Mouse (Mus musculus) cerebellum, adult 2 months (tissue): ENCODE data around the gene Exosc2. TPM values are rescaled to one million over a fixed set of nuclear protein-coding genes. Genes with fewer than 3 reads are reported as not detected.

Experiments
- DNase-seq, 2 experiments: peaks; one replicate each; pipeline ENCODE4 v3.0.0; 2021
- H3K27ac ChIP-seq: fragments of 200-500 bp; 2 replicates; pipeline ENCODE4 v1.5.1; 2012; ENCODE audit warnings: low read length, control low read depth, inconsistent platforms; ENCODE audit not compliant: insufficient read depth
- H3K27me3 ChIP-seq: fragments of 200-500 bp; 2 replicates; pipeline ENCODE4 v1.6.1; 2012; ENCODE audit warnings: inconsistent platforms, mild to moderate bottlenecking, low read length, moderate library complexity; ENCODE audit not compliant: control insufficient read depth, insufficient read depth
- H3K4me1 ChIP-seq: fragments of 200-500 bp; 2 replicates; pipeline ENCODE4 v1.6.1; 2011; ENCODE audit warnings: low read length; ENCODE audit not compliant: control insufficient read depth, insufficient read depth
- H3K4me3 ChIP-seq: fragments of 200-500 bp; replicated peaks from 2 replicates; pipeline ENCODE3; 2011; ENCODE audit warnings: mild to moderate bottlenecking, low read depth, low read length, control low read depth; ENCODE audit not compliant: insufficient read depth
- CTCF ChIP-seq: fragments of 200-500 bp; IDR thresholded peaks from 2 replicates; pipeline ENCODE4 v1.5.1; 2011; ENCODE audit warnings: low read depth, mild to moderate bottlenecking, control low read depth, low read length, moderate library complexity, borderline replicate concordance; ENCODE audit not compliant: insufficient read depth
- POLR2A ChIP-seq: fragments of 200-500 bp; IDR thresholded peaks from 2 replicates; pipeline ENCODE4 v1.6.1; 2011; ENCODE audit warnings: low read length, control low read depth, borderline replicate concordance; ENCODE audit not compliant: insufficient read depth
- WGBS: fragments of 180-500 bp; shearing (Covaris S2); methylation state at CpG from one replicate; pipeline ENCODE4 v1.1.7; 2018; 5-methylcytosine and 5-hydroxymethylcytosine counted together
- polyA plus RNA-seq: library from polyadenylated mRNA; depleted of rRNA; stranded (reverse); fragments of >200 nt; gene quantifications from 2 replicates; pipeline ENCODE4 v1.2.3, GENCODE M21; 2012

The Exosc2 gene
- polyA plus RNA-seq, 1 experiment = 26.8 TPM

- no peaks in the 10 kb centered on the region for H3K27me3 ChIP-seq
- H3K27ac ChIP-seq = no peak overlapping the region
- H3K4me3 ChIP-seq = no peak overlapping the region
- no peak for DNase-seq
- H3K4me1 ChIP-seq = peaks cover 3% of the 10 kb centered on the region
- no peak for TF ChIP-seq POLR2A
- TF ChIP-seq CTCF = no peak
Measured at GRCm38 (mm10) chr2:31703226-31703625, 32.7 kb downstream of the Exosc2 start.

- no peaks in the 10 kb centered on the region for H3K27me3 ChIP-seq
- TF ChIP-seq CTCF (no peak), POLR2A (no peak)
Measured at GRCm38 (mm10) chr2:31705914-31706313, 35.4 kb downstream of the Exosc2 start.

GRCm38 (mm10) chr2:31706531-31706930, 36.0 kb downstream of the Exosc2 start:
- DNase-seq = no peak
- WGBS = 81% methylated on average over 2 of the region's 2 CpGs
- Histone ChIP-seq H3K4me1 (peaks cover 3% of the 10 kb centered on the region), H3K27ac (no peak overlapping the region), H3K27me3 (no peaks in the 10 kb centered on the region), H3K4me3 (no peak overlapping the region)
- TF ChIP-seq POLR2A (no peak), CTCF (no peak)

More at GRCm38 (mm10) chr2:31705914-31706313, 35.4 kb downstream of the Exosc2 start:
- peaks cover 3% of the 10 kb centered on the region for H3K4me1 ChIP-seq
- H3K4me3 ChIP-seq = no peak overlapping the region
- no peak for DNase-seq
- H3K27ac ChIP-seq = no peak overlapping the region

- 40% methylated on average over 2 of the region's 2 CpGs for WGBS
- Histone ChIP-seq H3K27me3 (no peaks in the 10 kb centered on the region), H3K4me3 (no peak overlapping the region), H3K4me1 (no peaks in the 10 kb centered on the region; the same call in 1 of the 2 replicates), H3K27ac (no peak overlapping the region)
- TF ChIP-seq CTCF (no peak), POLR2A (no peak)
- DNase-seq = no peak
Measured at GRCm38 (mm10) chr2:31712716-31713115, 42.2 kb downstream of the Exosc2 start.

- H3K27ac ChIP-seq = no peak overlapping the region
Measured at GRCm38 (mm10) chr2:31713813-31714212, 43.3 kb downstream of the Exosc2 start.

GRCm38 (mm10) chr2:31714780-31715179, 44.3 kb downstream of the Exosc2 start:
- no peak overlapping the region for H3K4me3 ChIP-seq
- over 99% methylated on average over 4 of the region's 4 CpGs for WGBS
- no peak overlapping the region for H3K27ac ChIP-seq
- DNase-seq = no peak
- no peaks in the 10 kb centered on the region for H3K27me3 ChIP-seq
- TF ChIP-seq POLR2A (no peak), CTCF (no peak)
- no peaks in the 10 kb centered on the region for H3K4me1 ChIP-seq

More at GRCm38 (mm10) chr2:31713813-31714212, 43.3 kb downstream of the Exosc2 start:
- 66% methylated on average over 3 of the region's 3 CpGs for WGBS
- TF ChIP-seq POLR2A (no peak), CTCF (no peak)
- DNase-seq = no peak
- H3K4me3 ChIP-seq = no peak overlapping the region
- no peaks in the 10 kb centered on the region for H3K27me3 ChIP-seq
- no peaks in the 10 kb centered on the region; the same call in 1 of the 2 replicates for H3K4me1 ChIP-seq

GRCm38 (mm10) chr2:31715985-31716384, 45.5 kb downstream of the Exosc2 start:
- H3K4me3 ChIP-seq = no peak overlapping the region
- TF ChIP-seq CTCF (no peak), POLR2A (no peak)
- H3K27me3 ChIP-seq = no peaks in the 10 kb centered on the region
- H3K27ac ChIP-seq = no peak overlapping the region
- H3K4me1 ChIP-seq = no peaks in the 10 kb centered on the region
- 91% methylated on average over 7 of the region's 7 CpGs for WGBS
- no peak for DNase-seq

GRCm38 (mm10) chr2:31719202-31719880, 48.8 kb downstream of the Exosc2 start:
- H3K27me3 ChIP-seq = no peaks in the 10 kb centered on the region
- TF ChIP-seq CTCF = no peak
- no peak for TF ChIP-seq POLR2A
- 88% methylated on average over 6 of the region's 6 CpGs for WGBS

More at GRCm38 (mm10) chr2:31719202-31719880, 48.8 kb downstream of the Exosc2 start:
- Histone ChIP-seq H3K27ac (no peak overlapping the region), H3K4me1 (no peaks in the 10 kb centered on the region), H3K4me3 (no peak overlapping the region)
- DNase-seq = no peak
